Mouse (Mus musculus): ENCODE measurements around the gene Atrn. TPM values are rescaled to one million over a fixed set of nuclear protein-coding genes. Genes with fewer than 3 reads are reported as not detected.
"Not testable (repeated sequence)": the region's sequence is repeated elsewhere in the genome, so short reads cannot be mapped to it uniquely, and the experiment has no call there.

Gene Atrn
- polyA plus RNA-seq, 1 experiment from 2014 or later: 24.7 TPM

- WGBS: 90% methylated on average over 2 of the region's 2 CpGs
- H3K27ac ChIP-seq (ENCODE audit: low read depth, low read length): no peak overlapping the region
Measured at GRCm38 (mm10) chr2:131030561-131030960, 124.3 kb downstream of the Atrn start.

GRCm38 (mm10) chr2:131030998-131031397 is 124.7 kb downstream of the Atrn start:
- WGBS: 94% methylated on average over 1 of the region's 1 CpGs
- ATAC-seq (ENCODE audit: low read depth): no peak
- no peak overlapping the region for H3K27ac ChIP-seq (ENCODE audit: low read depth, low read length)
- no peaks in the 10 kb centered on the region for H3K4me1 ChIP-seq (ENCODE audit: control insufficient read depth, insufficient read depth, low read length)
- no peak overlapping the region for H3K4me3 ChIP-seq (ENCODE audit: low read depth, low read length)
- H3K9ac ChIP-seq (replicated peaks; ENCODE audit: low read depth, low read length): no peak overlapping the region
- no peaks in the 10 kb centered on the region for H3K9me3 ChIP-seq (ENCODE audit: control insufficient read depth, low read length)
- no peak overlapping the region for H3K4me2 ChIP-seq (ENCODE audit: low read depth, low read length)
- peaks cover 4% of the 10 kb centered on the region; the same call in 1 of the 2 replicates for H3K36me3 ChIP-seq (ENCODE audit: control insufficient read depth, insufficient read depth, low read length)
- no peaks in the 10 kb centered on the region for H3K27me3 ChIP-seq (ENCODE audit: control insufficient read depth, insufficient read depth, low read length)

More at GRCm38 (mm10) chr2:131030561-131030960, 124.3 kb downstream of the Atrn start:
- Histone ChIP-seq H3K4me3 (ENCODE audit: low read depth, low read length) (no peak overlapping the region), H3K9ac (replicated peaks; ENCODE audit: low read depth, low read length) (no peak overlapping the region), H3K36me3 (ENCODE audit: control insufficient read depth, insufficient read depth, low read length) (peaks cover 8% of the 10 kb centered on the region), H3K27me3 (ENCODE audit: control insufficient read depth, insufficient read depth, low read length) (no peaks in the 10 kb centered on the region), H3K9me3 (ENCODE audit: control insufficient read depth, low read length) (no peaks in the 10 kb centered on the region), H3K4me2 (ENCODE audit: low read depth, low read length) (no peak overlapping the region), H3K4me1 (ENCODE audit: control insufficient read depth, insufficient read depth, low read length) (no peaks in the 10 kb centered on the region)
- ATAC-seq (ENCODE audit: low read depth): no peak

- not testable (repeated sequence) for H3K4me1 ChIP-seq (ENCODE audit: control insufficient read depth, insufficient read depth, low read length); ATAC-seq (ENCODE audit: low read depth); H3K4me2 ChIP-seq (ENCODE audit: low read depth, low read length); H3K27me3 ChIP-seq (ENCODE audit: control insufficient read depth, insufficient read depth, low read length); H3K36me3 ChIP-seq (ENCODE audit: control insufficient read depth, insufficient read depth, low read length); H3K9me3 ChIP-seq (ENCODE audit: control insufficient read depth, low read length); H3K4me3 ChIP-seq (ENCODE audit: low read depth, low read length); H3K27ac ChIP-seq (ENCODE audit: low read depth, low read length); H3K9ac ChIP-seq (replicated peaks; ENCODE audit: low read depth, low read length)
- WGBS: 67% methylated on average over 1 of the region's 1 CpGs
Measured at GRCm38 (mm10) chr2:131031406-131031805, 125.1 kb downstream of the Atrn start.

DNA sequence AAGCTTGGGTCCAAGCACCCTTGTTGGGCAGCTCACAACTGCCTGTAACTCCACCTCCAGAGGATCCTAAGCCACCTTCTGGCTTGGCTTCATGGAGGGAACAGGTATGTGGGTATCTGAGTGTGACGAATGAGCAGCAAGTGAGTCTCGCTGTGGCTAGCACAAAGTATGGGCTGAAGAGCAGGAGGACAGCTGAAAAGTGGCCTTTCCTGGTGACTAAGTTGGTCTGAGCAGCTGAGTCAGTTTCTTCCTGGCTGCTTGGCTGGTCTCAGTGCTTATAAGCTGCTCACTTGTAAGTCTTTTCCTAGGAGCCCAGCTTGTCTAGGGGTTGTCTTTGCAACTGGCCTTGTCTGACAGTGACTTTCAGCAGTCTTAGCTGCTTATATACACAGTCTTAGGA is 130.0 kb downstream of the Atrn start:
- 97% methylated on average over 2 of the region's 2 CpGs for WGBS
- Histone ChIP-seq H3K9me3 (ENCODE audit: control insufficient read depth, low read length) (no peaks in the 10 kb centered on the region), H3K27ac (ENCODE audit: low read depth, low read length) (no peak overlapping the region), H3K4me3 (ENCODE audit: low read depth, low read length) (no peak overlapping the region), H3K36me3 (ENCODE audit: control insufficient read depth, insufficient read depth, low read length) (no peaks in the 10 kb centered on the region), H3K4me2 (ENCODE audit: low read depth, low read length) (no peak overlapping the region), H3K9ac (replicated peaks; ENCODE audit: low read depth, low read length) (no peak overlapping the region), H3K4me1 (ENCODE audit: control insufficient read depth, insufficient read depth, low read length) (no peaks in the 10 kb centered on the region), H3K27me3 (ENCODE audit: control insufficient read depth, insufficient read depth, low read length) (peaks cover 8% of the 10 kb centered on the region; the same call in 1 of the 2 replicates)
- ATAC-seq (ENCODE audit: low read depth): no peak

- Histone ChIP-seq H3K4me1 (ENCODE audit: control insufficient read depth, insufficient read depth, low read length) (no peaks in the 10 kb centered on the region), H3K9me3 (ENCODE audit: control insufficient read depth, low read length) (no peaks in the 10 kb centered on the region), H3K36me3 (ENCODE audit: control insufficient read depth, insufficient read depth, low read length) (no peaks in the 10 kb centered on the region), H3K27me3 (ENCODE audit: control insufficient read depth, insufficient read depth, low read length) (peaks cover 12% of the 10 kb centered on the region; the same call in 1 of the 2 replicates), H3K9ac (replicated peaks; ENCODE audit: low read depth, low read length) (no peak overlapping the region), H3K4me2 (ENCODE audit: low read depth, low read length) (no peak overlapping the region), H3K27ac (ENCODE audit: low read depth, low read length) (no peak overlapping the region), H3K4me3 (ENCODE audit: low read depth, low read length) (no peak overlapping the region)
- no peak for ATAC-seq (ENCODE audit: low read depth)
Measured at GRCm38 (mm10) chr2:131036757-131037156, 130.5 kb downstream of the Atrn start.

DNA sequence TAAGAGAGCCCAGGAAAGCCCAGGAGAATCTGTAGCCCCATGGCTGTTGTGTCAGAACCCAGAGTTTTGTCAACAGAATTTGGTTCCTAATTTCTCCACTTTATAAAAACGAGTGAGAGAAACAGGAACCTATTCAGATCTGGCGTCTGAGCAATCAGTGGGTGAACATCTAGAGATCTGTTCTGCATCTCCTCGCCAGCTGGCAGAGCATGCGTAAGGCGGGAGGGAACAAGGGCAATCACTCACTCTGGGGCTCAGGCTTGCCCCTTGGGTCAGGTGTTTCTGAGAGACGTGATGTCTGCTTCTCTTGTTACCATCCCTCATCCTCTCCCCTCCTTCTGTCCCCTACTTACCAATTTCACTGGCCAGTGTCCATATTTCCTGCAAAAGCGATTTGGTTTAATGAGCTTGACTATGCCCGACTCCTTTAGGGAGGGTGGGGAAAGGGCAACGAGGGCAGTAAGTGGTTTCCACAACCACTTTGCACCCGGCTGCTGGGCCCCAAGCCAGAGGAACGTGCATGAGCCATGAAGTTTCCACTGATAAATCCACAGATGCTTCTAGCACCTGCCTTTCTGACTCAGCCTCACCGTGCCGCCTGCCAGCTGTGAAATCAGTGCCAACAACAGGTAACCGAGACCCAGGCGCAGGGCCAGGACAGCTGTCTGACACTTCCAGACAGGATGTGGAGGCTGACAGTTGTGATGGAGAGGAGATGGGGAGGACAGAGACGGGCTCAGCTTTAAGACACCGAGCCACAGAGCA is 131.1 kb downstream of the Atrn start:
- Histone ChIP-seq H3K4me3 (ENCODE audit: low read depth, low read length) (no peak overlapping the region), H3K4me2 (ENCODE audit: low read depth, low read length) (no peak overlapping the region), H3K27me3 (ENCODE audit: control insufficient read depth, insufficient read depth, low read length) (peaks cover 13% of the 10 kb centered on the region; the same call in 1 of the 2 replicates), H3K9ac (replicated peaks; ENCODE audit: low read depth, low read length) (no peak overlapping the region), H3K4me1 (ENCODE audit: control insufficient read depth, insufficient read depth, low read length) (no peaks in the 10 kb centered on the region), H3K36me3 (ENCODE audit: control insufficient read depth, insufficient read depth, low read length) (no peaks in the 10 kb centered on the region), H3K9me3 (ENCODE audit: control insufficient read depth, low read length) (no peaks in the 10 kb centered on the region), H3K27ac (ENCODE audit: low read depth, low read length) (no peak overlapping the region)
- 62% methylated on average over 17 of the region's 17 CpGs for WGBS
- no peak for ATAC-seq (ENCODE audit: low read depth)

GRCm38 (mm10) chr2:131038197-131038596 is 131.9 kb downstream of the Atrn start:
- WGBS: 92% methylated on average over 6 of the region's 6 CpGs
- H3K4me2 ChIP-seq (ENCODE audit: low read depth, low read length): no peak overlapping the region
- H3K9me3 ChIP-seq (ENCODE audit: control insufficient read depth, low read length): no peaks in the 10 kb centered on the region
- no peak overlapping the region for H3K4me3 ChIP-seq (ENCODE audit: low read depth, low read length)
- no peak overlapping the region for H3K27ac ChIP-seq (ENCODE audit: low read depth, low read length)
- H3K27me3 ChIP-seq (ENCODE audit: control insufficient read depth, insufficient read depth, low read length): peaks cover 19% of the 10 kb centered on the region; the same call in 1 of the 2 replicates
- H3K4me1 ChIP-seq (ENCODE audit: control insufficient read depth, insufficient read depth, low read length): no peaks in the 10 kb centered on the region
- no peak for ATAC-seq (ENCODE audit: low read depth)
- H3K36me3 ChIP-seq (ENCODE audit: control insufficient read depth, insufficient read depth, low read length): no peaks in the 10 kb centered on the region
- H3K9ac ChIP-seq (replicated peaks; ENCODE audit: low read depth, low read length): no peak overlapping the region

- no peak overlapping the region for H3K27ac ChIP-seq (ENCODE audit: low read depth, low read length)
- H3K4me1 ChIP-seq (ENCODE audit: control insufficient read depth, insufficient read depth, low read length): no peaks in the 10 kb centered on the region
- no peaks in the 10 kb centered on the region for H3K36me3 ChIP-seq (ENCODE audit: control insufficient read depth, insufficient read depth, low read length)
- peaks cover 19% of the 10 kb centered on the region; the same call in 1 of the 2 replicates for H3K27me3 ChIP-seq (ENCODE audit: control insufficient read depth, insufficient read depth, low read length)
- no peak for ATAC-seq (ENCODE audit: low read depth)
- 84% methylated on average over 5 of the region's 5 CpGs for WGBS
- H3K4me2 ChIP-seq (ENCODE audit: low read depth, low read length): no peak overlapping the region
- H3K9me3 ChIP-seq (ENCODE audit: control insufficient read depth, low read length): no peaks in the 10 kb centered on the region
- H3K4me3 ChIP-seq (ENCODE audit: low read depth, low read length): no peak overlapping the region
- no peak overlapping the region for H3K9ac ChIP-seq (replicated peaks; ENCODE audit: low read depth, low read length)
Measured at GRCm38 (mm10) chr2:131038675-131039074, 132.4 kb downstream of the Atrn start.

All from neural tube, embryonic 14.5 days (tissue).